8 mouse cellular contexts compared by ENCODE assay signal in genomic region chr7:27674195-27674521, GRCm38 (mm10). TPM values are rescaled to one million over a fixed set of nuclear protein-coding genes. Genes with fewer than 3 reads are reported as not detected.
DNase-seq lines count a peak whose midpoint lies in the region; ATAC-seq and TF ChIP-seq lines count a peak whose summit lies in the region.

No protein-coding gene starts in this region.

- 1% methylated on average over 36 of the region's 38 CpGs for WGBS in embryonic facial prominence, embryonic 13.5 days
- under 1% methylated on average over 31 of the region's 38 CpGs for WGBS in intestine, embryonic 16.5 days
- under 1% methylated on average over 38 of the region's 38 CpGs for WGBS in neural tube, embryonic 12.5 days

- peak overlapping the region; percentile 86 for H3K4me3 ChIP-seq in layer of hippocampus, adult 2 months
- peak overlapping the region; percentile 93 for H3K4me3 ChIP-seq in embryonic facial prominence, embryonic 13.5 days
- H3K4me3 ChIP-seq in intestine, embryonic 16.5 days (ENCODE audit: low read length) = peak overlapping the region; percentile 86
- peak overlapping the region; percentile 81 for H3K4me3 ChIP-seq in neural tube, embryonic 12.5 days

- H3K9ac ChIP-seq in embryonic facial prominence, embryonic 13.5 days = peak overlapping the region; percentile 90
- peak overlapping the region; percentile 84 for H3K9ac ChIP-seq in intestine, embryonic 16.5 days (ENCODE audit: low read depth, low read length)
- H3K9ac ChIP-seq in neural tube, embryonic 12.5 days = peak overlapping the region; percentile 96

- H3K36me3 ChIP-seq in embryonic facial prominence, embryonic 13.5 days = peaks cover 22% of the 10 kb centered on the region; the same call in 1 of the 2 replicates
- H3K36me3 ChIP-seq in intestine, embryonic 16.5 days (ENCODE audit: control insufficient read depth, insufficient read depth, low read length) = no peaks in the 10 kb centered on the region
- H3K36me3 ChIP-seq in neural tube, embryonic 12.5 days = peaks cover 11% of the 10 kb centered on the region

- no peak for ATAC-seq in embryonic facial prominence, embryonic 13.5 days (ENCODE audit: insufficient number of reproducible peaks, insufficient read depth, low FRiP score, low TSS enrichment, low read depth)
- peak; percentile 75 for ATAC-seq in intestine, embryonic 16.5 days
- ATAC-seq in neural tube, embryonic 12.5 days (ENCODE audit: low FRiP score, low read depth) = peak; percentile 76

- H3K27ac ChIP-seq in layer of hippocampus, adult 2 months = peak overlapping the region; percentile 96
- H3K27ac ChIP-seq in embryonic facial prominence, embryonic 13.5 days = peak overlapping the region; percentile 94
- H3K27ac ChIP-seq in intestine, embryonic 16.5 days (ENCODE audit: low read length) = no peak overlapping the region; the same call in 1 of the 2 replicates
- 0 out of 2 replicates have a peak overlapping the region, but pooled peaks have one; percentile 21 for H3K27ac ChIP-seq in neural tube, embryonic 12.5 days

- TF ChIP-seq CTCF in layer of hippocampus, adult 2 months (conservative IDR thresholded peaks at IDR 0.05) = no peak

- peak overlapping the region; percentile 95 for H3K4me2 ChIP-seq in embryonic facial prominence, embryonic 13.5 days
- H3K4me2 ChIP-seq in intestine, embryonic 16.5 days (ENCODE audit: low read depth, low read length) = peak overlapping the region; percentile 99
- H3K4me2 ChIP-seq in neural tube, embryonic 12.5 days (replicated peaks) = peak overlapping the region; percentile 100

- H3K27me3 ChIP-seq in embryonic facial prominence, embryonic 13.5 days = no peaks in the 10 kb centered on the region
- H3K27me3 ChIP-seq in intestine, embryonic 16.5 days (replicated peaks; ENCODE audit: control insufficient read depth, insufficient read depth, low read length) = no peaks in the 10 kb centered on the region
- H3K27me3 ChIP-seq in neural tube, embryonic 12.5 days (replicated peaks) = no peaks in the 10 kb centered on the region

- H3K4me1 ChIP-seq in embryonic facial prominence, embryonic 13.5 days = peaks cover 26% of the 10 kb centered on the region
- H3K4me1 ChIP-seq in intestine, embryonic 16.5 days (ENCODE audit: control insufficient read depth, insufficient read depth, low read length) = peaks cover 17% of the 10 kb centered on the region
- H3K4me1 ChIP-seq in neural tube, embryonic 12.5 days = peaks cover 24% of the 10 kb centered on the region

- no peak for DNase-seq in layer of hippocampus, adult 2 months (ENCODE audit: low spot score in 2 of 2)
- no peak for DNase-seq in layer of hippocampus, adult 18-20 months (ENCODE audit: low spot score in 2 of 2)
- DNase-seq in left cerebral cortex, adult 11 months (ENCODE audit: low spot score) = no peak
- no peak for DNase-seq in kidney, postnatal 36 days
- no peak for DNase-seq in yolk sac, embryonic 10.5 days (ENCODE audit: low spot score)

- H3K9me3 ChIP-seq in embryonic facial prominence, embryonic 13.5 days = no peaks in the 10 kb centered on the region
- H3K9me3 ChIP-seq in intestine, embryonic 16.5 days (ENCODE audit: control insufficient read depth, low read length) = no peaks in the 10 kb centered on the region
- H3K9me3 ChIP-seq in neural tube, embryonic 12.5 days = no peaks in the 10 kb centered on the region

RNA-seq across cellular contexts. Expression of gene Map3k10, which starts 0.2 kb away (rescaled TPM):
- total RNA-seq in layer of hippocampus, adult 2 months (2021) = 100 to 1,000 TPM; 180 TPM
- 100 to 1,000 TPM; 175 to 180 TPM for total RNA-seq in layer of hippocampus, adult 18-20 months (2021)
- polyA plus RNA-seq in embryonic facial prominence, embryonic 13.5 days (2015; fragmentation: Nextera tagmentation; extraction: Ambion mirVana) = 9.3 and 13.0 TPM in 2 replicates
- 2.2 and 2.9 TPM in 2 replicates for polyA plus RNA-seq in intestine, embryonic 16.5 days (2015; fragmentation: Nextera tagmentation; extraction: Ambion mirVana)
- polyA plus RNA-seq in neural tube, embryonic 12.5 days (2016; fragmentation: Nextera tagmentation; extraction: Ambion mirVana) = 21.1 and 22.2 TPM in 2 replicates

RNA-seq across cellular contexts. Expression of gene Zfp607b, which starts 15.0 kb away (rescaled TPM):
- 10 to 100 TPM in 1 of 2 experiments, 1 to 10 TPM in 1; 10.0 TPM for total RNA-seq in layer of hippocampus, adult 2 months (2021)
- 10 to 100 TPM; 10.3 to 10.6 TPM for total RNA-seq in layer of hippocampus, adult 18-20 months (2021)
- polyA plus RNA-seq in embryonic facial prominence, embryonic 13.5 days (2015; fragmentation: Nextera tagmentation; extraction: Ambion mirVana) = 5.3 TPM in 2 replicates
- polyA plus RNA-seq in intestine, embryonic 16.5 days (2015; fragmentation: Nextera tagmentation; extraction: Ambion mirVana) = 2.1 and 2.2 TPM in 2 replicates
- polyA plus RNA-seq in neural tube, embryonic 12.5 days (2016; fragmentation: Nextera tagmentation; extraction: Ambion mirVana) = 7.0 and 7.8 TPM in 2 replicates

RNA-seq across cellular contexts. Expression of gene Ttc9b, which starts 20.4 kb away (rescaled TPM):
- 10 to 100 TPM; 42.6 to 47.5 TPM for total RNA-seq in layer of hippocampus, adult 2 months (2021)
- 10 to 100 TPM; 45.3 to 45.7 TPM for total RNA-seq in layer of hippocampus, adult 18-20 months (2021)
- polyA plus RNA-seq in embryonic facial prominence, embryonic 13.5 days (2015; fragmentation: Nextera tagmentation; extraction: Ambion mirVana) = 1.1 TPM in 2 replicates
- 1.5 and 1.8 TPM in 2 replicates for polyA plus RNA-seq in intestine, embryonic 16.5 days (2015; fragmentation: Nextera tagmentation; extraction: Ambion mirVana)
- 25.1 and 26.2 TPM in 2 replicates for polyA plus RNA-seq in neural tube, embryonic 12.5 days (2016; fragmentation: Nextera tagmentation; extraction: Ambion mirVana)

RNA-seq across cellular contexts. Expression of gene Zfp60, which starts 57.0 kb away (rescaled TPM):
- 10 to 100 TPM; 37.5 to 38.6 TPM for total RNA-seq in layer of hippocampus, adult 2 months (2021)
- total RNA-seq in layer of hippocampus, adult 18-20 months (2021) = 10 to 100 TPM; 36.0 to 37.7 TPM
- 47.9 and 49.9 TPM in 2 replicates for polyA plus RNA-seq in embryonic facial prominence, embryonic 13.5 days (2015; fragmentation: Nextera tagmentation; extraction: Ambion mirVana)
- 18.3 and 19.3 TPM in 2 replicates for polyA plus RNA-seq in intestine, embryonic 16.5 days (2015; fragmentation: Nextera tagmentation; extraction: Ambion mirVana)
- 97.2 and 102 TPM in 2 replicates for polyA plus RNA-seq in neural tube, embryonic 12.5 days (2016; fragmentation: Nextera tagmentation; extraction: Ambion mirVana)
